11 mouse cellular contexts compared by ENCODE assay signal in the genomic region with DNA sequence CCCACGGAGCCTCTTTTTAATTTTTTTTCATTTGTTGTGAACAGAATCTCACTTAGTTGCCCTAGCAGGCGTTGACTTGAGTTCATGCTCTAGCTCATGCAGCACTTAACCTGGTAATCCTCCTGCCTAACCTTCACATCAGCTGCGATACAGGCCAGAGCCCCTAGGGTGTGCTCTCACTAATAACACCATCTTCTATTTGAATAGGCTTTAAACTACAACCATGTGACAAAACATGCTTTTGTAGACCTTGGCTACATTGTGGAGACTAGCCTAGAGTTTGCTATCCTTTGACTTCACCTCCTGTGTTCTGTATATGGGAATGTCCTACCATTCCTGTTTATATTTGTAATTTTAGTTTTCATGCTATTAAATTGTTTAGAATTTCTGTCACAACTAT. TPM values are rescaled to one million over a fixed set of nuclear protein-coding genes. Genes with fewer than 3 reads are reported as not detected.
DNase-seq lines count a peak whose midpoint lies in the region; ATAC-seq and TF ChIP-seq lines count a peak whose summit lies in the region.
"Had no signal": no experiment of that assay in that cellular context is flagged by ENCODE, and none has a peak within 500 bp of the region (broad histone marks: within the 10 kb centered on the region; RNA-seq: fewer than 3 reads in every experiment).

No protein-coding gene starts in this region.

- no peaks in the 10 kb centered on the region for H3K27me3 ChIP-seq in kidney, embryonic 15.5 days
- no peaks in the 10 kb centered on the region for H3K27me3 ChIP-seq in CH12.LX (replicated peaks)
- H3K27me3 ChIP-seq in intestine, embryonic 15.5 days (replicated peaks) = no peaks in the 10 kb centered on the region
- H3K27me3 ChIP-seq: neural tube, embryonic 13.5 days had no signal

- H3K9me3 ChIP-seq in kidney, embryonic 15.5 days (replicated peaks) = no peaks in the 10 kb centered on the region
- no peaks in the 10 kb centered on the region for H3K9me3 ChIP-seq in CH12.LX (replicated peaks; ENCODE audit: low read length)
- H3K9me3 ChIP-seq in intestine, embryonic 15.5 days = no peaks in the 10 kb centered on the region
- H3K9me3 ChIP-seq: neural tube, embryonic 13.5 days had no signal

- no peaks in the 10 kb centered on the region for H3K79me2 ChIP-seq in CH12.LX (replicated peaks; ENCODE audit: control insufficient read depth, extremely low read depth, insufficient read depth, poor library complexity, severe bottlenecking)

- DNase-seq in kidney, postnatal 10 days = peak; percentile 18
- DNase-seq in CH12.LX (ENCODE audit: extremely low read depth) = peak; percentile 59
- DNase-seq in MEL-GATA-1-ER (ENCODE audit: extremely low read depth, low read depth) = peak; percentile 14
- no peak for DNase-seq in adrenal gland, postnatal 25 days
- DNase-seq in left cerebral cortex, adult 11 months (ENCODE audit: low spot score) = no peak
- DNase-seq: cerebellum, adult 2 months had no signal

- H3K4me2 ChIP-seq in kidney, embryonic 15.5 days = no peak overlapping the region
- H3K4me2 ChIP-seq in CH12.LX (ENCODE audit: insufficient read depth, low read depth, poor library complexity, severe bottlenecking) = no peak overlapping the region
- H3K4me2 ChIP-seq in intestine, embryonic 15.5 days (replicated peaks) = no peak overlapping the region
- H3K4me2 ChIP-seq: hindbrain, embryonic 14.5 days; neural tube, embryonic 13.5 days had no signal

- H3K36me3 ChIP-seq in kidney, embryonic 15.5 days = peaks cover 33% of the 10 kb centered on the region
- peaks cover 12 to 43% of the 10 kb centered on the region in 2 experiments for H3K36me3 ChIP-seq in CH12.LX (replicated peaks in 1 of 2; ENCODE audit: control insufficient read depth in 1 of 2, insufficient read depth in 1 of 2, low read length in 1 of 2)
- H3K36me3 ChIP-seq in intestine, embryonic 15.5 days = 0 out of 2 replicates have a peak, but pooled peaks cover 5% of the 10 kb centered on the region

- TF ChIP-seq EP300 in CH12.LX (IDR thresholded peaks at IDR 0.05; ENCODE audit: low read length) = no peak

- H3K4me1 ChIP-seq in kidney, embryonic 15.5 days = no peaks in the 10 kb centered on the region
- no peaks in the 10 kb centered on the region for H3K4me1 ChIP-seq in CH12.LX (ENCODE audit: control insufficient read depth in 1 of 2, insufficient read depth in 2 of 2)
- H3K4me1 ChIP-seq in intestine, embryonic 15.5 days (replicated peaks) = no peaks in the 10 kb centered on the region
- H3K4me1 ChIP-seq: neural tube, embryonic 13.5 days had no signal

- ATAC-seq in kidney, embryonic 15.5 days (replicated peaks; ENCODE audit: low FRiP score) = no peak
- ATAC-seq in intestine, embryonic 15.5 days = 0 out of 2 replicates have a peak, but pooled peaks have one; percentile 47
- ATAC-seq in monocyte, adult 5-6 weeks (replicated peaks; ENCODE audit: insufficient number of reproducible peaks, low FRiP score, low TSS enrichment, poor library complexity, severe bottlenecking) = no peak

- 84% methylated on average over 3 of the region's 3 CpGs for WGBS in kidney, embryonic 15.5 days
- 84% methylated on average over 3 of the region's 3 CpGs for WGBS in intestine, embryonic 15.5 days

- dilution Hi-C loops in CH12.LX (cut with MboI; ENCODE audit: extremely low pct_ligation_motif_present, extremely low pct_unique_long_range_greater_than_20kb, low sequenced_read_pairs) = no loop called here

- TF ChIP-seq RAD21 in CH12.LX (IDR thresholded peaks at IDR 0.05; ENCODE audit: low read depth, low read length) = peak; percentile 52

- in situ Hi-C loops in CH12.LX (cut with MboI; ENCODE audit: low pct_ligation_motif_present, low pct_unique_long_range_greater_than_20kb, low sequenced_read_pairs) = no loop called here

- no peak for TF ChIP-seq POLR2A in CH12.LX (IDR thresholded peaks at IDR 0.05; ENCODE audit: low read depth, low read length)

- H3K27ac ChIP-seq in kidney, embryonic 15.5 days = no peak overlapping the region
- H3K27ac ChIP-seq in CH12.LX (ENCODE audit: insufficient read depth, low read depth) = no peak overlapping the region
- no peak overlapping the region for H3K27ac ChIP-seq in intestine, embryonic 15.5 days
- H3K27ac ChIP-seq: hindbrain, embryonic 14.5 days; neural tube, embryonic 13.5 days had no signal

- H3K9ac ChIP-seq in kidney, embryonic 15.5 days = no peak overlapping the region
- no peak overlapping the region for H3K9ac ChIP-seq in CH12.LX (ENCODE audit: insufficient read depth, low read depth)
- H3K9ac ChIP-seq in intestine, embryonic 15.5 days = no peak overlapping the region
- H3K9ac ChIP-seq: hindbrain, embryonic 14.5 days; neural tube, embryonic 13.5 days had no signal

- TF ChIP-seq CTCF in CH12.LX (conservative IDR thresholded peaks at IDR 0.05 in 1 of 2, IDR thresholded peaks at IDR 0.05 in 1 of 2; ENCODE audit: low read depth in 2 of 2, low read length in 2 of 2) = peak; percentile 23 to 68; a peak in 3 of 4 replicates

- H3K4me3 ChIP-seq in kidney, embryonic 15.5 days (replicated peaks) = no peak overlapping the region
- H3K4me3 ChIP-seq in CH12.LX (replicated peaks in 1 of 3; ENCODE audit: low read depth in 2 of 3, low read length in 2 of 3, poor library complexity in 1 of 3) = no peak overlapping the region
- no peak overlapping the region for H3K4me3 ChIP-seq in intestine, embryonic 15.5 days (replicated peaks)
- H3K4me3 ChIP-seq: neural tube, embryonic 13.5 days had no signal

TF ChIP-seq in CH12.LX, 34 proteins besides CTCF, POLR2A, EP300 and RAD21:
- no peak for TF ChIP-seq POLR2AphosphoS2 (IDR thresholded peaks at IDR 0.05; ENCODE audit: low read depth, low read length)
- TF ChIP-seq USF1 (IDR thresholded peaks at IDR 0.05; ENCODE audit: low read depth, low read length) = no peak
- no peak for TF ChIP-seq MAZ (IDR thresholded peaks at IDR 0.05; ENCODE audit: low read depth, low read length)
- TF ChIP-seq ZKSCAN1 (IDR thresholded peaks at IDR 0.05; ENCODE audit: borderline replicate concordance, low read depth, low read length) = no peak
- TF ChIP-seq MXI1 (IDR thresholded peaks at IDR 0.05; ENCODE audit: low read depth, low read length) = peak; percentile 43; the same call in 1 of the 2 replicates
- TF ChIP-seq MYC (IDR thresholded peaks at IDR 0.05; ENCODE audit: low read depth, low read length) = peak; percentile 69; the same call in 1 of the 2 replicates
- peak; percentile 58 for TF ChIP-seq SMC3 (IDR thresholded peaks at IDR 0.05; ENCODE audit: low read depth, low read length)
- TF ChIP-seq MAX (IDR thresholded peaks at IDR 0.05; ENCODE audit: low read length) = peak; percentile 59; the same call in 1 of the 2 replicates
- no peak for TF ChIP-seq GABPA (IDR thresholded peaks at IDR 0.05; ENCODE audit: insufficient replicate concordance, low read depth, low read length)

RNA-seq across cellular contexts. Expression of gene Tnfrsf11a, which starts 45.2 kb away (rescaled TPM):
- 1.4 and 1.5 TPM in 2 replicates for polyA plus RNA-seq in kidney, embryonic 15.5 days (2015; fragmentation: Nextera tagmentation; extraction: Ambion mirVana)
- 1.4 and 2.5 TPM in 2 replicates for total RNA-seq in CH12.LX (2012; rRNA removed)
- 0.09 and 0.28 TPM in 2 replicates for total RNA-seq in CH12.LX (2014; rRNA removed)
- 0.20 and 0.55 TPM in 2 replicates for polyA plus RNA-seq in CH12.LX (2012; ENCODE audit: insufficient read length, low read depth)
- polyA plus RNA-seq in intestine, embryonic 15.5 days (2015; fragmentation: Nextera tagmentation; extraction: Ambion mirVana) = 9.1 and 9.5 TPM in 2 replicates
- total RNA-seq in adrenal gland, postnatal 25 days (2021) = 1.4 and 3.6 TPM in 2 replicates
- total RNA-seq in monocyte, adult 5-6 weeks (2017) = 3.9 to 7.4 TPM (median 6.6 TPM) in 3 replicates

Comparison
In these comparisons a context has a peak if more than half of its experiments do, and no peak if none do; other contexts are left out.
1. DNase-seq: peak in kidney, postnatal 10 days (single experiment), CH12.LX (single experiment) and MEL-GATA-1-ER (single experiment); none in adrenal gland, postnatal 25 days (single experiment) and left cerebral cortex, adult 11 months (single experiment).